Mouse (Mus musculus) right cerebral cortex, adult 18-20 months (tissue): ENCODE results near the gene Apobec3.
"Not testable (repeated sequence)": the region's sequence is repeated elsewhere in the genome, so short reads cannot be mapped to it uniquely, and the experiment has no call there.

ENCODE experiments used
- DNase-seq: peaks from one replicate; pipeline ENCODE4 v3.0.0; 2022; ENCODE audit warnings: mixed read lengths

Gene Apobec3

DNA sequence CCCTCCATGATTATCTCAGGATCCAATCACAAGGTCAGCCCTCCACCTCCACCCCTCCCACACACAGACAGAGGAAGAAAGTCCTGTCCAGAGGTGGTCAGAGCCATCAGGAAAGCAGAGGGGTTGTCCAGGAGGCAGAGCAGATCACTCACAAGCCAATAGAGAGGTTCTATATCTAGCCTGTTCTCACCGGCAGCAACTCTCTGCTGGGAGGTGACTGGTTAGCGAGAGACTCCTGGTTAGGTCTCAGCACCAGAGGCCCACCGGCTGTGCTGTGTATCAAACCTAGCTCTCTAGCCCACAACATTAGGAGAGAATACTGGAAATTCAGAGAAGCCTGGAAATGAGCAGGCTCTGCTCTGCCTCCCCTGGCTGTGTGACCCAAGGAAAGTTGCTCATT, 38.3 kb downstream of the Apobec3 start:
- DNase-seq, result no peak

DNA sequence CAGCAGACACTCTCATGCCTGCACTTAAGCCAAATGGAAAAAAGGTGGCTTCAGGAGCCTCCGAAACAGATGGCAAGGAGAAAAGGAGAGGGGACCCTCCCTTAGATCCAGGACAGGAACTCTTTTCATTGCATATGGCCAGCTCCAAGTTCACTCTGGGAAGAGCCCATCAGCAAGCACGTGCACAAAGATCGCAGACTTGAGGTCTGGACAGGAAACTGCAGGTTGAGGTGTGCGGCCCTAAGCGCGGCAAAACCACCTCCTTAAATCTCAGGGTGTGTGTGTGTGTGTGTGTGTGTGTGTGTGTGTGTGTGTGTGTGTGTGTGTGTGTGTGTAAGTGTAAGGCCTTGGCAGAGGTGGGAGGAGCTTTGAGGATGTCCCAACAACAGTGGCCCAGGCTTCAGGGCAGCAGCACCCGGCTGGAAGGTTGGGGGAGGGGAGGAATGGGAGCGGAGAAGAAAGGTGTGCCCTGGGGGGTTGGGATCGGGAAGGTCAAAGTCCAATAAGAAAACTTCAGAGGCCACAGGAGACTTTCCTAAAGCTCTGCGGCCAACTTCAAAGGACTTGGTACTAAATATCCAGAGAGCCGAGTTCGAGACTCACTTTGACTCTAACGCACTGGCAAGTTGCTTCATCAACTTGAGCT, 40.2 kb downstream of the Apobec3 start:
- DNase-seq, result no peak

- DNase-seq, result peak; percentile 95
These were observed 41.0 kb downstream of the Apobec3 start for GRCm38 (mm10) chr15:79932323-79932987.

DNA sequence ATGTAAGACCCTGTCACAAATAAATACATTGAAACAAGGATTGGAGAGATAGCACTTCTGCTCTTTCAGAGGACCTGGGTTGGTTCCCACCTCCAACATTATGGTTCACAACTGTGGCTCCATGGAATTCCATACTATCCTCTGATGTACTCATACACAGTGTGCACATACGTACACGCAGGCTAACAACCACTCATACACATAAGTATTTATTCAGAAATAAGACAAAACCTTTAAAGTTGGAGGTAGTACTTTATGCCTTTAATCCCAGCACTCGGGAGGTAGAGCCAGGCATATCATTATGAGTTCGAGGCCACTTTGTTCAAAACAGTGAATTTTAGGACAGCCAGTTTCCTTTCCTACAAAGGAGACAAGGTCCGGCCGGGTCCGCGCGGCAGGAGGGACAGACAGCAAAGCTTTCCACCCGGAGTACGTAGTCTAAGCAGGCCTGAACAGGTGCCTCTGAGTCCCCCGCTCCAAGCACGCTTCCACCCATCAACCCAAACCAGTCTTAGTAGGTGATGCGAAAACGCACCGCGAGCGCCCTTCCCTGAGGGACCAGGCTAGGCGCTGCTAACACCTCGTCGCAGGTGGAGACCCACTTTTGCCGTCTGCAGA, 41.7 kb downstream of the Apobec3 start:
- no peak for DNase-seq

DNA sequence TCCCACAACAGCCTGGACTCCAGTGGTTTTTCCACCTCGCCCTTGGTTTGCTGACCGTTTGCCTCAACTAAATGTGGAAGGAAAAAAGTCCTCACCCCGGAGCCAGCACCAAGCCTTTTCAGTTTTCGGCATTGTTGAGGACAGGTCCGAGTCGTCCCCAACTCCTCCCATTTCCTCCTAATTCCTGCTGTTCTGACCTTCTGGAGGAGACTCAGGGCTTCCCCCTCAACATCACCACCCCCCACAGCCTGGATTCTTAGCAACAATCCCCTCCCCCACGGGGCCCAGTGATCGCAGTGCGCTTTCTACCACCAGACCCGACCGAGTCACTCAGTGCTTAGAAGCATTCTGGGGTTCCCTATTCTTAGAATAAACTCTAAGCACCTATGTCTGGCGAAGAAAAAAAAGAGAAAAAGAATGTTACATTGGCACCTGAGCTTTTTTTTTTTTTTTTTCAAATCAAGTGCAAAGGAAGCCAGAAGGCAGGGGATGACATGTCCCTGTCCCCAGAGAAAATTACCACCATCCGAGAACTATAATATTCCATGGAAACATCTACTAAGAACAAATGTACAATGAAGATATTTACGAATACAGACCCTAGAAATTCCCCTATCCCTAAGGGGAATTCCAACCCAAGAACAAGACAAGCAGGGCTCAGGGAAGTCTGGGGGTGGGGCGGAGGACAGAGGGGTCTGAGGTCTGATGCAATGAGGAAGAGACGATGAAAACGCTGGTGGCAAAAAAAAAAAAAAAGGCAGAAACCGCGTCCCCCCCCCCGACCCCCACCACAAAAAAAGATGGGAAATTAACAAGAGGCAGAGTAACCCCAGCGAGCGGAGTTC, 42.4 kb downstream of the Apobec3 start:
- no peak for DNase-seq

DNA sequence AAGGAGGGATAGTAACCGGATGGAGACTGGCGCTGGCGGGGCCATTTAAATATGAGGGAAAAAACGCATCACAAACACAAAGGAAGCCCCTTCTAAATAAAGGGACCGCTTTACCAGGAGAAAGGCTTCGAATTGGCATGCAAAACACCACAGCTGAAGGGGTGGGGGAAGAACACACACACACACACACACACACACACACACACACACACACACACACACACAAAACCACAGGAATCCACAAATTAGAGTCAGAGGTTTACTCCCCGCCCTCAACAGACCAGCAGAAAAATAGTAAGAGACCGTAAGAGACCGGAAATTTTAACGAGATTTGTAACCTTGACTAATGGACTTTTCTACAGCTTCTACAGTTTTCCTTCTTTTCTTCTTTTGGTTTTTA, 43.3 kb downstream of the Apobec3 start:
- no peak for DNase-seq

DNA sequence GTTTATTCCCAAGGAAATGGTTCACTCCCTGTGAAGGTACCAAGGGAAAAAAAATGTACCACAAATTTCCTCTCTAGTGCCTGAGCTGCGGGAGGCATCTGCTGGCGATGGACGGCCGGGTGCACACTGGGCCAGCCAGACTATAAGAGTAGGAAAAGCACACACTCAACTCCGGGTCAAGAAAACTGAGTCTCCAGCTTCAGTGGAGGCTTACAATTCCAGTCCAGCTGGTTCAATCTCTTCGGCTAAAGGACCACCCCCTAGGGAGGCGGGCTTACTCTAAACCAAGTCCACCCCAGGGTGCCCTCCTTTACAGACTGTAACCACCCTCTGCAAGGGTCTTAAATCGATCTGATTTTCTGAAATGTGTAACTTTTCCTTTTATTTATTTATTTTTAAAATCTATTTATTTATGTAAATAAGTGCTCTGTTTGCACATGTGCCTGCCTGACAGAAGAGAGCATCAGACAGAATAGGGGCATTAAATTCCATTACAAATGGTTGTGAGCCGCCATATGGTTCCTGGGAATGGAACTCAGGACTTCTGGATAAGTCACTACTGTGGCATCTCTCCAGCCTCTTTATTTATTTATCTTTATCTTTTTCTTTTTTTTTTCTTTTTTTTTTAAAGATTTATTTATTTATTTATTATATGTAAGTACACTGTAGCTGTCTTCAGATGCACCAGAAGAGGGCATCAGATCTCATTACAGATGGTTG, 44.4 kb downstream of the Apobec3 start:
- no peak for DNase-seq

GRCm38 (mm10) chr15:79936374-79936751, 44.9 kb downstream of the Apobec3 start:
- no peak for DNase-seq

DNA sequence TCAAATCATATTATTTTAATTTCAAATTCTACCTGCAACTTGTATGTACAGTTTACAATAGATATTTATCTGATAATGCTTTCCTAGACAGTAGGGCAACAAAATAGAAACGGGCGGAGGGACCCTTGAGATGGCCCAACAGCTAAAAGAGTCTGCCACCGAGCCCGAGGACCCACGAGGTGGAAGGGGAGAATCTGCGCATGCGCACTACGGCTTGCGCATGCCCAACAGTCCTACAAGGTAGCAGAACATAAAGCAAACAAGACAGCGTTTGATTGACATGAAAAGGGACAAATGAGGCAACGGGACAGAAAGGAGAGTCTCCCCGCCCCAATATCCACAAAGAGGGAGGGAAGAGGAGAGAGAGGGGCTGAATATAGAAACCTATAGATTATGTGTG, 47.6 kb downstream of the Apobec3 start:
- no peak for DNase-seq

GRCm38 (mm10) chr15:79939501-79939900, 48.0 kb downstream of the Apobec3 start:
- DNase-seq, result not testable (repeated sequence)

DNA sequence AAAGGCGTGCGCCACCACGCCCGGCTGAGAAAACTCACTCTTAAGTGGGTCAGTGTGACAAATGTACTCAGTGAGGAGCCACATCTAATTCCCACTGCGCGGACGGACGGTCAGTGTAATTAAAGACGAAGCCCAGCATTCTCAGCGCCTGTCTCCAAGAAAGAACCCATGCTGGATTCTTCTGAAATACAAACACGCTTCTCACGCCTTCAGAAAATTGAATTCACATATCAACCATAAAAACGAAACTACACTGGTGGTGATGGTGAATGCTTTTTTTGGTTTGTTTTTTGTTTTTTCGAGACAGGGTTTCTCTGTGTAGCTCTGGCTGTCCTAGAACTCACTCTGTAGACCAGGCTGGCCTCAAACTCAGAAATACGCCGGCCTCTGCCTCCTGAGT, 48.5 kb downstream of the Apobec3 start:
- DNase-seq, result no peak

DNA sequence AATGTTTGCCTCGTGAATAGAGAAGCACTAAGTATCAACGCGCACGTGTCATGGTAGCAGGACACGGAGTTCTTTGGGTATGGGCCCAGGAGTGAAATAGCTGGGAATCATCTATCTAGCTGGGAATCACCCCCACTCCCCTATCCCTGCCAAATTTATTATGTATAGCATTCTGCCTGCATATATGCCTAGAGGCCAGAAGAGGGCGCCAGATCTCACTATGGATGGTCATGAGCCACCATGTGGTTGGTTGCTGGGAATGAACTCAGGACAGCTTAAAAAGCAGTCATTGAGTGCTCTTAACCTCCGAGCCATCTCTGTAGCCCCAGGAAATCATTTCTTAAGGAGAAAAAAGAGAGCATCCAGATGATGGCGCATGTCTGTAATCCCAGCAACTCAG, 49.5 kb downstream of the Apobec3 start:
- DNase-seq, result no peak

GRCm38 (mm10) chr15:79942541-79942940, 51.1 kb downstream of the Apobec3 start:
- no peak for DNase-seq

DNA sequence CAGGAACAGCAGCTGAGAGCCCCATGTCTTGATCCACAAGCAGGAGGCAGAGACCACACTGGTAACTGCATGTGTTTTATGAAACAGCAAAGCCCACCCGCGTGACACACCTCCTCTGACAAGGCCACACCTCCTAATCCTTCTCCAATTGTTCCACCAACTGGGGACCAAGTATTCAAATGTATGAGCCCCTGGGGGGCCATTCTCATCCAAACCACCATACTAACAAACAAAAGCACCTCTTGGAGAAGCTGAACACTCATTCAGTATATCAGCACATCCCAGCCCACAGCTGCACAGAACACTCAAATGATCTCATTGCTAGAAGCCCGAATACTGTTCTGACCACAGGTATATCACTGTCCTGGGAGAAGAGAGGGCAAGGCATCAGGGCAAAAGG, 52.1 kb downstream of the Apobec3 start:
- DNase-seq, result no peak

GRCm38 (mm10) chr15:79944948-79945347, 53.5 kb downstream of the Apobec3 start:
- no peak for DNase-seq

- DNase-seq, result peak; percentile 82
These were observed 54.6 kb downstream of the Apobec3 start for GRCm38 (mm10) chr15:79946022-79946421.

- DNase-seq, result no peak
These were observed 55.3 kb downstream of the Apobec3 start for GRCm38 (mm10) chr15:79946790-79947189.

GRCm38 (mm10) chr15:79947681-79948080, 56.2 kb downstream of the Apobec3 start:
- DNase-seq, result no peak

DNA sequence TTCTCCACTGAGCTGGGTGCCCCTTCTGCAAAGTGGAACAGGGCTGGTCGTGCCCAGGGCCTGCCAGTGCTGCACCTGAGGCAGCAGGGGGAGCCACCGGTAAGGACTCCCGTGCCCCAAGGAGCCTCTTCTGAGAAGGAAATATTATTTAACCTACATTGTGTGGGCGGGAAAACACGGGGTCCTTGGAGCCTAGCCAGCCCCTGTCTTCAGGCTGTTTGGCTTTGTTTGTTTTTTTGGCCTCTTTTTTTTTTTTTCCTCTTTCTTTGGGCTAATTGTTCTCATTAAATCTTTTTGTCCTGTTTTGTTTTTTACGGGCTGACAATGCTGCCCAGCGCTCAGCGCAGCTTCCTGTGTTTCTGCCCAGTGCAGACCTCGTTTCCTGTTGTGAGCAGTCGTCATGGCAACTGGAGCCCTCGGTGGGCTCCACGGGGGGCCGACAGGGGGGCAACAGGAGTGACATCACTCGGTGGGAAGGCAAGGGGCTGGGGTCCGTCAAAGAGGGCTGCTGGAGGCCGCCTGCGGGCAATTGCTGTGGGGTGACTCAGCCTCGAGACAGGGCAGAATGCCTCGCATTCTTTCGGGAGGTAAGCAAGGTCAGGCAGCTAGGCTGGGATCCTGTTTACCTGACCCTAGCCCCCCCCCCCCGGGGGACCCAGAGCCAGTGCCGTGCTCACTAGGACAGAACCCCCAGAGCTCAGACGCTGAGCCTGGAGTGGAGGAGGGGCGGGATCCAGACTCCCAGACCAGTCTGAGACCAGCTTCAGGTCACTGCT, 59.0 kb downstream of the Apobec3 start:
- DNase-seq, result peak; percentile 59

GRCm38 (mm10) chr15:79951226-79951625, 59.8 kb downstream of the Apobec3 start:
- no peak for DNase-seq

GRCm38 (mm10) chr15:79951730-79952503, 60.5 kb downstream of the Apobec3 start:
- DNase-seq, result no peak
